Mouse (Mus musculus): Measurements from ENCODE around the gene Cox8a.

DNA sequence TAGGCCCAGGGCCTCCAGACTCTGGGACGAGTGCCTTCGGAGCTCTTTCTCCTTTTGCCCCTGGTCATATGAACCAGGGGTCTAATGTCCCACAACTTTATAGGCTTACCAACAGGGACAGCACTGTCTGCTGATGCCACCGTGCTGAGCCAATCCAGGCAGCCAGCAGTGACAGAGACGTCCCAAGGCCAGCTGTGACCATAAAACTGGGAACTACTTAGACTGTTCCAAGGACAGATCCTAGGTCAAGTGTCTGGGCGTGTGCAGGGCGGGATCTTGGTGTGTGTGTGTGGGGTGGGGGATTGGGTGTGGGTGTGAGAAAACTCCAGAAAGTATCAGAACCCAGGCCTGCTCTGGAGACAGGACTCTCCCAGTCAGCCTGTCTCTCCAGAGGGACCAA lies 46.5 kb downstream of the Cox8a start:
- no peak for TF ChIP-seq CTCF (IDR thresholded peaks at IDR 0.05; ENCODE audit: borderline replicate concordance, control insufficient read depth, extremely low read depth, insufficient read depth, low read length, poor library complexity)
- TF ChIP-seq POLR2A (IDR thresholded peaks at IDR 0.05; ENCODE audit: control insufficient read depth, extremely low read depth, insufficient read depth, low read length, poor library complexity) = no peak

Measured in thymus, adult 2 months (tissue).